Mouse (Mus musculus): Measurements from ENCODE around the gene Adamts9. TPM values are rescaled to one million over a fixed set of nuclear protein-coding genes. Genes with fewer than 3 reads are reported as not detected.

The Adamts9 gene
- polyA plus RNA-seq (2014; fragmentation: Nextera tagmentation; extraction: Ambion mirVana) = 2.3 and 2.8 TPM in 2 replicates

DNA sequence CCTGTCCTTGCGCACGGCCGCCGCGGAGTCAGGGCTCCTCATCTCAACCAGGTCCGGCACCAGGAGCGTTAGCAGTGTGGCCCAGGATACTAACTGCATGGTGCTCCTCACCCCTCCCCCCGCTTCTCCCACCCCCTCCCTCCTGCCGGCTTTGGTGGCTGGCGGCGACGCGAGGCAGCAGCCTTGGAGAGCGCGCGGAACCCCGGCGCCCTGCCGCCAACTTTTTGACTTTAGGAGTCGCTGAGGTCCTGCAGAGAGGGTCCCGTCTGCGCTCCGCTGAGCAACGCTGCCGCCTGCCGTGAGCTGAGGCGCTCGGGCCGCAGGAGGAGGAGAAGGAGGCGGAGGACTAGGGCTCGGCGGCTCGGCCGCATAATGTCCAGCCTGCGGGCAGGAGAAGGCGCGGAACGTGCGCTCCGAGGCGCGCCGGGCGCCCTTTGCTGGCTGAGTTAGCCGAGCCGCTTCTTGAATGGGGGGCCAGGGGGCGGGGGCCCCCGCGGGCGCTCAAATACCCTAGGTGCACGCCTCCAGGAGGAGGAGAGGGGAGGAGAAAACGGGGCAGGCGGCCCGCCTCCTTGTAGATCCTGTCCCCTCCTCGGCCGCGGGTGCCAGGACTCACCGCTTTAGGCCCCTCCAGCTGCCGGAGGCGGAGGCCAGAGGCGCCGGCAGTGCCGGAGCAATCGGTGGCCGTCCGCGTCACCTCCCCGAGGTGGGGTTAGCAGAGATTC lies at the start of gene Adamts9:
Gene Adamts9, minus strand, starts transcription at position 436 of the 725 bp plus-strand sequence.
- Histone ChIP-seq H3K4me1 (replicated peaks; ENCODE audit: control insufficient read depth, insufficient read depth, low read length) (peaks cover 3% of the 10 kb centered on the region; the same call in 1 of the 2 replicates), H3K27ac (ENCODE audit: low read depth, low read length) (no peak within 1 kb of the TSS), H3K9me3 (ENCODE audit: control insufficient read depth, low read length) (no peaks in the 10 kb centered on the region; the same call in 1 of the 2 replicates), H3K4me2 (ENCODE audit: low read depth, low read length, severe bottlenecking) (peak within 1 kb of the TSS; percentile 89), H3K27me3 (ENCODE audit: control insufficient read depth, insufficient read depth, low read length) (peaks cover 8% of the 10 kb centered on the region; the same call in 1 of the 2 replicates), H3K4me3 (ENCODE audit: low read depth, low read length) (peak within 1 kb of the TSS; percentile 54), H3K9ac (ENCODE audit: low read length) (peak within 1 kb of the TSS; percentile 64), H3K36me3 (ENCODE audit: control insufficient read depth, insufficient read depth, low read length) (no peaks in the 10 kb centered on the region)
- under 1% methylated on average over 48 of the region's 68 CpGs for WGBS
- ATAC-seq (replicated peaks; ENCODE audit: low FRiP score) (peak; percentile 73), DNase-seq (ENCODE audit: low spot score) (peak; percentile 87)

GRCm38 (mm10) chr6:92991616-92992015 lies 48.3 kb upstream of the Adamts9 start:
- Histone ChIP-seq H3K4me2 (ENCODE audit: low read depth, low read length, severe bottlenecking) (no peak overlapping the region), H3K4me3 (ENCODE audit: low read depth, low read length) (no peak overlapping the region), H3K27me3 (ENCODE audit: control insufficient read depth, insufficient read depth, low read length) (no peaks in the 10 kb centered on the region), H3K36me3 (ENCODE audit: control insufficient read depth, insufficient read depth, low read length) (no peaks in the 10 kb centered on the region), H3K9ac (ENCODE audit: low read length) (no peak overlapping the region), H3K27ac (ENCODE audit: low read depth, low read length) (no peak overlapping the region), H3K4me1 (replicated peaks; ENCODE audit: control insufficient read depth, insufficient read depth, low read length) (no peaks in the 10 kb centered on the region), H3K9me3 (ENCODE audit: control insufficient read depth, low read length) (no peaks in the 10 kb centered on the region)
- no peak for ATAC-seq (replicated peaks; ENCODE audit: low FRiP score)
- 51% methylated on average over 1 of the region's 1 CpGs for WGBS
- DNase-seq (ENCODE audit: low spot score) = no peak

GRCm38 (mm10) chr6:92988620-92988998 lies 45.3 kb upstream of the Adamts9 start:
- Histone ChIP-seq H3K9ac (ENCODE audit: low read length) (no peak overlapping the region), H3K27me3 (ENCODE audit: control insufficient read depth, insufficient read depth, low read length) (no peaks in the 10 kb centered on the region), H3K9me3 (ENCODE audit: control insufficient read depth, low read length) (no peaks in the 10 kb centered on the region), H3K4me1 (replicated peaks; ENCODE audit: control insufficient read depth, insufficient read depth, low read length) (no peaks in the 10 kb centered on the region), H3K4me2 (ENCODE audit: low read depth, low read length, severe bottlenecking) (no peak overlapping the region), H3K4me3 (ENCODE audit: low read depth, low read length) (no peak overlapping the region), H3K36me3 (ENCODE audit: control insufficient read depth, insufficient read depth, low read length) (no peaks in the 10 kb centered on the region), H3K27ac (ENCODE audit: low read depth, low read length) (no peak overlapping the region)
- WGBS = 90% methylated on average over 10 of the region's 10 CpGs
- DNase-seq (ENCODE audit: low spot score) (no peak), ATAC-seq (replicated peaks; ENCODE audit: low FRiP score) (no peak)

GRCm38 (mm10) chr6:92987846-92988619 lies 44.7 kb upstream of the Adamts9 start:
- Histone ChIP-seq H3K27me3 (ENCODE audit: control insufficient read depth, insufficient read depth, low read length) (no peaks in the 10 kb centered on the region), H3K36me3 (ENCODE audit: control insufficient read depth, insufficient read depth, low read length) (no peaks in the 10 kb centered on the region), H3K4me2 (ENCODE audit: low read depth, low read length, severe bottlenecking) (no peak overlapping the region), H3K9me3 (ENCODE audit: control insufficient read depth, low read length) (no peaks in the 10 kb centered on the region), H3K27ac (ENCODE audit: low read depth, low read length) (no peak overlapping the region), H3K9ac (ENCODE audit: low read length) (no peak overlapping the region), H3K4me1 (replicated peaks; ENCODE audit: control insufficient read depth, insufficient read depth, low read length) (no peaks in the 10 kb centered on the region), H3K4me3 (ENCODE audit: low read depth, low read length) (no peak overlapping the region)
- ATAC-seq (replicated peaks; ENCODE audit: low FRiP score) = no peak
- DNase-seq (ENCODE audit: low spot score) = no peak
- 82% methylated on average over 14 of the region's 14 CpGs for WGBS

DNA sequence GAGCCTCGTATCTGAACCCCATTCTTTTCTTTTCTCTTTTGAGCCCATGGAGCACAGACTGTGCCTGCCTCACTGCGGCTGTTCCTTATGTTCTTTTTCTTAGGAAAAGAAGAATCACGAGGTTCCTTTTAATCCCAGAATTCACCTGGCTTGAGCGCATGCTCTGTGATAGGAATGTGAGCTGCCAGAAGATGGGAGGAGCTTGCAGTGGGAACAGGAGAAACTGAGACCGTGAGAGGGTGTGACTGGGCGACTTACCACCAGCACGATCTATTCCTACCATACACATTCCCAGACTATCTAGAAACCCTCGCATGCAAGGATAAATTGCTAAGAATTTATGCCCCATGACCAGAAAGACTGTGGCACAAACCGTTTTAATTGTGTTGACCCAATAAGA lies 44.1 kb upstream of the Adamts9 start:
- Histone ChIP-seq H3K4me1 (replicated peaks; ENCODE audit: control insufficient read depth, insufficient read depth, low read length) (no peaks in the 10 kb centered on the region), H3K36me3 (ENCODE audit: control insufficient read depth, insufficient read depth, low read length) (no peaks in the 10 kb centered on the region), H3K4me3 (ENCODE audit: low read depth, low read length) (no peak overlapping the region), H3K9me3 (ENCODE audit: control insufficient read depth, low read length) (no peaks in the 10 kb centered on the region), H3K4me2 (ENCODE audit: low read depth, low read length, severe bottlenecking) (no peak overlapping the region), H3K9ac (ENCODE audit: low read length) (no peak overlapping the region), H3K27me3 (ENCODE audit: control insufficient read depth, insufficient read depth, low read length) (no peaks in the 10 kb centered on the region), H3K27ac (ENCODE audit: low read depth, low read length) (no peak overlapping the region)
- 89% methylated on average over 9 of the region's 9 CpGs for WGBS
- no peak for DNase-seq (ENCODE audit: low spot score)
- ATAC-seq (replicated peaks; ENCODE audit: low FRiP score) = no peak

DNA sequence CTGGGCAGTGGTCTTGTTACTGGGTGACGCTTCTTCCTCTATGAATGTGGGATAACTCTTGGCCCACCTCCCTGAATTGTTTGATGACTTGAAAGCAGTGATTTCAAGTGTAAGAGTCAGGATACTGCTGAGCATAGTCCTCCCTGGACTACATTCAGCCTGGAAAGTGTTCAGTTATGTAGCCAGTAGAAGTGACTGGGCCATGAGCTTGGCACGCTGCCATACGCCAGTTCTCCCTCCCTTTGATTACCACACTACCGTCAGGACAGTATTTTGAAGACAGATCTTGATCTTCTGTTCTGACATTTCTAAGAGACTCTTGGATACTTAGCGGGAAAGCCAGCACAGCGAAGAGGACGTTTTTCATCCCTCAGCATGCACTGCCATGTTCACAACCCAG lies 40.1 kb upstream of the Adamts9 start:
- no peak for ATAC-seq (replicated peaks; ENCODE audit: low FRiP score)
- DNase-seq (ENCODE audit: low spot score) = no peak
- Histone ChIP-seq H3K4me2 (ENCODE audit: low read depth, low read length, severe bottlenecking) (no peak overlapping the region), H3K4me1 (replicated peaks; ENCODE audit: control insufficient read depth, insufficient read depth, low read length) (no peaks in the 10 kb centered on the region), H3K27ac (ENCODE audit: low read depth, low read length) (no peak overlapping the region), H3K9ac (ENCODE audit: low read length) (no peak overlapping the region), H3K36me3 (ENCODE audit: control insufficient read depth, insufficient read depth, low read length) (no peaks in the 10 kb centered on the region), H3K27me3 (ENCODE audit: control insufficient read depth, insufficient read depth, low read length) (no peaks in the 10 kb centered on the region), H3K9me3 (ENCODE audit: control insufficient read depth, low read length) (no peaks in the 10 kb centered on the region), H3K4me3 (ENCODE audit: low read depth, low read length) (no peak overlapping the region)
- 85% methylated on average over 7 of the region's 7 CpGs for WGBS

DNA sequence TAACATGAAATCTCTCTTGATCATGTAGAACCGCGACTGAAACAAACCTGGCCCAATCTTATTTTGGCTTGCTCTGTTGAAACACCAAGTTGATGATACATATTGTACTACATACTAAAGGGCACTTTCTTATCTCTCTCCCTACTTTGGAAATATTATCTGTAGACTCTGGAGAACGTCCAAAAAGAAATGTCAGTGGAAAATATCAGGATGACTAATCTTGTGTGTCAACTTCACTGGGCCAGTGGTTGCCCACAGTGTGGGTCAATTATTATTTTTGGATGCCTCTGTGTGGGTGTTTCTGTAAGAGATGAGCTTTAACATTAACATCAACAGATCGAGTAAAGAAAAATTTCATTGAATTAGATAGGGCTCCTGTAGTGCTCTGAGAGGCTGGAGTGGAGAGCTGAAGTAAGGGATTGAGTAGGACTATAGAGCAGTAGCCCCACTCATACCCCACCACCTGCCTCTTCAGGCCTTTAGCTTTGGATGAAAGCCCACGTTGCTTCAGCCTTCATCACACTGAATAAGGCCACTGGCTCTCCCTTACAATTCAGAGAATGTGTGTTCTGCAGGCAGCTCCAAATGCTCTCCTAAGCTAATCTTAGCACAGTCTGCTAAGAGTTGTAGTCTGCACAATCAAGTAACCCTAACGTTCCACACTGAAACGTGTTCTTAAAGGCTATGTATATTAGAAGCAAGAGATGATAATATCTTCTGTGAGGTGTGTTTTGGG lies 38.3 kb upstream of the Adamts9 start:
- no peak for DNase-seq (ENCODE audit: low spot score)
- no peak overlapping the region for H3K9ac ChIP-seq (ENCODE audit: low read length)

DNA sequence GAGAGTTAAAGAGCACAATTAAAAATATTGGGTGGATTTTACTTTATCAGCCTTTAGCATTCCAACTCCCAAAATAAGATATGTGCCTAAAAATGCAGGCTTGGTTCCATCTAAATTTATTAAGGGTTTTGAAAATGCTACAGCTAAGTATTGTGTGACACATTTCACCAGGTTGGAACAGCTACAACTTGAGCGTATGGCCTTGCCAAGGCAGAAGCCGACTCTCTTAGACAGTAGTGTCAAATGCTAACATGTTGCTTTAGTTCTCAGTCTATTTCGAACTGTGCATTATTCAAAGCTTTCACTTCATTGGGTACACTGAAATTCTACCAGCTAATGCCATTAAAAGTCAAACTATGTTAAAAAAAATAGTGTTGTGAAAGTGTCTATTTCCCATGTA lies 30.0 kb upstream of the Adamts9 start:
- Histone ChIP-seq H3K36me3 (ENCODE audit: control insufficient read depth, insufficient read depth, low read length) (no peaks in the 10 kb centered on the region), H3K4me3 (ENCODE audit: low read depth, low read length) (no peak overlapping the region), H3K27me3 (ENCODE audit: control insufficient read depth, insufficient read depth, low read length) (no peaks in the 10 kb centered on the region), H3K9me3 (ENCODE audit: control insufficient read depth, low read length) (no peaks in the 10 kb centered on the region), H3K27ac (ENCODE audit: low read depth, low read length) (no peak overlapping the region), H3K9ac (ENCODE audit: low read length) (no peak overlapping the region), H3K4me2 (ENCODE audit: low read depth, low read length, severe bottlenecking) (no peak overlapping the region), H3K4me1 (replicated peaks; ENCODE audit: control insufficient read depth, insufficient read depth, low read length) (no peaks in the 10 kb centered on the region)
- ATAC-seq (replicated peaks; ENCODE audit: low FRiP score) = no peak
- no peak for DNase-seq (ENCODE audit: low spot score)
- 88% methylated on average over 3 of the region's 3 CpGs for whole genome bisulfite sequencing

More for the DNA sequence above, 38.3 kb upstream of the Adamts9 start:
- no peaks in the 10 kb centered on the region for H3K4me1 ChIP-seq (replicated peaks; ENCODE audit: control insufficient read depth, insufficient read depth, low read length)
- 90% methylated on average over 7 of the region's 7 CpGs for WGBS
- no peak overlapping the region for H3K4me3 ChIP-seq (ENCODE audit: low read depth, low read length)
- no peak overlapping the region for H3K4me2 ChIP-seq (ENCODE audit: low read depth, low read length, severe bottlenecking)
- no peak for ATAC-seq (replicated peaks; ENCODE audit: low FRiP score)
- no peak overlapping the region for H3K27ac ChIP-seq (ENCODE audit: low read depth, low read length)
- no peaks in the 10 kb centered on the region for H3K9me3 ChIP-seq (ENCODE audit: control insufficient read depth, low read length)
- no peaks in the 10 kb centered on the region for H3K36me3 ChIP-seq (ENCODE audit: control insufficient read depth, insufficient read depth, low read length)
- no peaks in the 10 kb centered on the region for H3K27me3 ChIP-seq (ENCODE audit: control insufficient read depth, insufficient read depth, low read length)
